Mouse (Mus musculus) right cerebral cortex, postnatal 14 days (tissue): ENCODE measurements around the gene Mab21l3.
"Not testable (repeated sequence)": the region's sequence is repeated elsewhere in the genome, so short reads cannot be mapped to it uniquely, and the experiment has no call there.

Experiments
- DNase-seq: peaks from one replicate; pipeline ENCODE4 v3.0.0; 2022

The Mab21l3 gene

DNA sequence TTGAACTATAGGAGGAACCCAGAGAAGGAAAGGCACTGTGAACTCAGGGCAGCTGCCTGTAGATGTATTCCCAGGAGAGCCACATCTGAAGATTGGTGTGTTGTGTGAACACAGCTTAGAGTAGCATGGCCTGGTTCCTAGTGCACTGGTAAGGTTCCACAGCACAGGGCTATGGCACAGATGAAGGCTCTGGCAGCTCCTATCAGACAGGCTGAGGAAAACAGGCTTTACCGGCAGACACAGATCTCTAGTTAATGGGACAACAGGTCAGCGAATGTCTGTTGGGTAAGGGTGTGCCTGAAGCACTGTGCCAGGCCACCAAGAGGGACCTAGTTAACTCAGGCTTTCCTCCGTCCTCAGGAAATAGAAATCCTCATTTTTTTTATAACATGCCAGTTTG, 11.8 kb downstream of the Mab21l3 start:
- no peak for DNase-seq

DNA sequence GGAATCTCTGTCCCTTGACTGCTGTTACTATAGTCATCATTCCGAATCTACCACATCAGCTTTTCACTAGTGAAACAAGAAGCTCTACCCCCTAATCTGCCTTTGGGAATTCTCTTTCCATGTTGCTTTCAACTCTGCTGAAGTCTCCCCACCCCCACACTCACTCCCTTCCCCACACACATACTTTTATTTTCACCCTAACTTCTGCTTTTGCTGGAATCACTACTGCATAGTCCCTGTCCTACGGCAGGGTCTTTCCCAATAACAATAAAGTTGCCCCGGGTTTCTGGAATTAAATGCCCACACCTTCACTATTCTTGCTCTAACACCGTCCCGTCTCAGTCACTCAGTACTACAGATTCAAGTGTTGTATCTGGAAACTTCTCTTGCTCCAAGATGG, 12.2 kb downstream of the Mab21l3 start:
- no peak for DNase-seq

DNA sequence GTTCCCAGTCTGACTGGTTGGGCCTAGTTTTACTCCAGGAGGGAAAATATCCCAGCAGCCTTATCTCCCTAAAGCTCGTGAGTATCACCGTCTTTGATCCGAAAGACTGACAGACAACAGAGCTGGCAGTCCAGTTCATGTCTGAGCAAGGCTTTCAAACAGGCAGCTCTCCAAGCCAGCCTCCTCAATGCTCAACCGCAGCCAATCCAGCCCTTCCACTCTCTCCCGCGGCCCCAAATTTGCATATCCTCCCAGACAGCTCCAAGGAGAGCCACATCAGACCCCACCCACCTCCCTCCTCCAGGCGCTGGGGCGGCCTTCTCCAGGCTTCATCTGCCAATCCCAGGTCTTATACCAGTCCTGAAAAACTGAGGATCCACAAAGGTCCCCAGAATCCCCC, 12.7 kb downstream of the Mab21l3 start:
- DNase-seq, result peak; percentile 59

DNA sequence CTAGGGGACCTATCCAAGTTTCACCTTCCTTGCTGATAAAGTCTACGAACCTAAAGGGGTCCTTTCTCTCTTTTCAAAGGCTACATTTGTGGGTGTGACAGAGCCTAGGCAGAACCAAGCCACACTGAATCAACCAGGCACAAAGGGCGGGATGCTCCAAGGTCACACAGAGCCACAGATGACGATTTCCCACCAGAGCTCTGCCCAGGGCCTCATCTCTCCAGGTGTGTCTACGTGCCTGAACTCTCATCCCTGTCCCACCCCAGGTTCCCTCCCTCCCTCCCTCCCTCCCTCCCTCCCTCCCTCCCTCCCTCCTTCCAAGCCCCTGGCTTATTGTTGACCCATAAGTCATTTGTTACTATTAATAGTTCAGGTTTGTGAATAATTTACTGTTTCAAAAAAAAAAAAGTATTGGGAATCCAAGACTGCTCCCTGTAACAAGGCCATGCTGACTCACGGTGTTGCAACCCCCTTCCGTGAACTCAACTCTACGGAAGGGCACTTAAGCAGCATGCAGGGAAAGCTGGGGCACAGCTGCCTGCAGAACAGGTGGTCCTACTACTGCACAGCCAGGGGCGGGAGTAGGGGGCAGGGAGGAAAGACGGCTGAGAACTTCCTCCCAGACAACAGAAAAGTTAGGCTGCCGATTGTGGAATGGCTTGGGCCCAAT, 17.4 kb downstream of the Mab21l3 start:
- no peak for DNase-seq

DNA sequence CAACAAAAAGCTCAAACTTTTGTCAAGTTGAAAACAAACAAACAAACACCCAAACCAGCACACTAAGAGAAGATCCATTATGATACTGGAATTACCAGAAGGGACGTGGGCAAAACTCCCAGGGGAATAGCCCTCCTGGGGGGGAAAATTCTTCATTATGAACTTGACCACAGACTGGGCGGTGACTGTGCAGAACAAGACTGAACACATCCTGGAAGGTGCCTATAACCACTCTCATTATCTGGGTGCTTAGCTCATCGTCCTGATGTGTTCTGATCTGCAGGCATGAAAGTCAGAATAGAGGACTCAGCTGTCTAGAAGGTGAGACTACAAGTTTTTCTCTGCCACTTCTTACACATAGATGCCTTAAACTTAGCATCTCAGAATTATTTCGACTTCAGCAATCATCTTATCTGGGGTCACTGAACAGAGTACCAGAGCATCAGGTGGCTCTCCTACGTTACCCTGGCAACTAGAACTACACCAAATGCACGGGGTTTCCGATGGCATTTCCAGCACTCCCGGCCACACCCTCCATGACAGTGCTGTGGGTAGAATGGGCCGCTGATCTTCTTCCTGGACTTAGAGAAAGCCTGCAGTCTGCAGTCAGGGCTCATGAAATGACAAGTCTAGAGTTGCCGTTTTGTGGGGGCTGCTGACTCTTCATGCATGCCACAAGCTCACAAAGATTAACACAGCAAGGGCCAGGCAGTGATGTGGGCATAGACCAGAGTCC, 18.7 kb downstream of the Mab21l3 start:
- DNase-seq, result no peak

DNA sequence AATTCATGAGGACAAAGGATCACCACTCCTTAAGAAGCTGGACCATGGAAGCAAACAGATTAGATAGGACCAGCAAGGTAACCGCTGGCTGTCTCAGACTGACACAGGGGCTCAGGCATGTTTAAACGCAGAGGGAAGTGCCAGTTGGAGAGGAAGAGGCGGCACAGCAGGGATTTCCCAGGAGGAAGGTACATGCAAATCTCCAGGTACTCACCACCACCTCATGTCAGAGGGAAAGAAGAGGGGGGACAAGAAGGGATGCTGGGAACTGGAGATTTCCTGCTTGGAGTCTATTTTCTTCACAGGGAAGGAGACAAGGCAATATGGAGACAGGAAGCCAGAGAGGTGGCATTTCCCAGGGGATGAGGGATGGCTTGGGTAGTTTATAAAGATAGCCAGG, 20.2 kb downstream of the Mab21l3 start:
- no peak for DNase-seq

DNA sequence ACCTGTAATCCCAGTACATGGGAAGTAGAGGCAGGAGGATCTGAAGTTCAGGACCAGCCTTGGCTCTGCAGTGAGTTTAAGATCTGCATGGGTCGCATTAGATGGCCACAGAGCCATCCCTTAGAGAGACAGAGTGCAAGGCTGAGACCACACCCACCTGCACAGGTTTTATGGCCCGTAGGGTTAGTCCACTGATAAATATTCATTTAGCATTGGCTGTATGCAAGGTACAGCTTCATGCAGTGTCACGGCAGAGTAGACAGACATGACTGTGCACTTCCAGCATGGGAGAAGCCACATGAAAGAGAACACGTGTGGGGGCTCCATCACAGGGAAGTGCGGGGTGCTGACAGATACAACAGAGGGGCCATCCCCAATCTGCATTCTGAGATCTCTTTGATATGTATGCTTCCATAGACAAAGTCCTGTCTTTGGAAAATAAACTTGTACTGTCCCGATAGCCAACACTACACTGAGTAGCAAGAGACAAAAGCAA, 21.5 kb downstream of the Mab21l3 start:
- DNase-seq, result no peak

DNA sequence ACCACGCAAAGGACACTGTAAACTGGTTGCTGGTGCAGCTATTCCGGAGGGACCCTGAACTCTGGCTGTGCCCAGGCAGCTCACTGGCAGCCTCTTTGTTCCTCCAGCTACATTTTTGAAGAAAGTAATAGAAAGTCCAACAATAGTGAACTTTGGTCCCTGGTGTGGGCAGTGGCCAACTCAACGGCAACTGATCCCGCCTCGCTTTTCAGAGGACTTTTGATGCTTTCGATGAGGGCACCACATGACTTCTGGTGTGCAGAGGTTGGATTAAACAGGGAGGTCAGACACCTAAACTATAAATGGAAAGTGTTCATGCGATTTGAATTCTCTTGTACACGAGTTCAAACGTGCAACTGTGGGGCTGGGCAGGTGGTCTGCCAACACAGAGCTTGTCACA, 24.4 kb downstream of the Mab21l3 start:
- DNase-seq, result no peak

DNA sequence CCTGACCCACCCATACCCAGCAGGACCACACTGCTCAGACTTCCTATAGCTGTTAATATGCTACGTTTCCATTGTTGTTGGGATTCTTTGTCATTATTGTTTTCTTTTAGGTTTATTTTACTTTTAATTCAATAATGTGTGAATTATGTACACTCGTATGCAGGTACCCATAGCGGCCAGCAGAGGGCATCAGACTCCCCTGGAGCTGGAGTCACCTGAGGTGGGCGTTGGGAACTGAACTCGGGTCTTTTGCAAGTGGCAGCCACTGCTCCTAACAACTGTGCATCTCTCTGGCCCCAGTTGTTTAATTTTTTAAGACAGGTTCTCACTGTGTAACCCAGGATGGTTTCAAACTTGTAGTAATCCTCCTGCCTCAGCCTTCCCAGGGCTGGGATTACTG, 26.7 kb downstream of the Mab21l3 start:
- DNase-seq, result no peak

DNA sequence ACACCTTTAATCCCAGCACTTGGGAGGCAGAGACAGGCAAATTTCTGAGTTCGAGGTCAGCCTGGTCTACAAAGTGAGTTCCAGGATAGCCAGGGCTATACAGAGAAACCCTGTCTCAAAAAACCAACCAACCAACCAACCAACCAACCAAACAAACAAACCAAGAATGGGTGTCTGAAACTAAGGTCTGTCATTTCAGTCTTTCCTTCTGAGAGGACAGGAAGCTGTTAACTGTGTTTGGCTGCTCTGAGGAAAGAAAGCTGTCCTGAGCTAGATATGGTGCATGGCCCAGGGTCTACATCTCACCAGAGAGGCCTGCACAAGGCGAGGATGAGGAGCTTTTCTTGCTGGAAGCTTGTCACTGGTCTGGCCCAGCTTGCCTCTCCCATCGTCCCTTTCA, 28.1 kb downstream of the Mab21l3 start:
- DNase-seq, result not testable (repeated sequence)

DNA sequence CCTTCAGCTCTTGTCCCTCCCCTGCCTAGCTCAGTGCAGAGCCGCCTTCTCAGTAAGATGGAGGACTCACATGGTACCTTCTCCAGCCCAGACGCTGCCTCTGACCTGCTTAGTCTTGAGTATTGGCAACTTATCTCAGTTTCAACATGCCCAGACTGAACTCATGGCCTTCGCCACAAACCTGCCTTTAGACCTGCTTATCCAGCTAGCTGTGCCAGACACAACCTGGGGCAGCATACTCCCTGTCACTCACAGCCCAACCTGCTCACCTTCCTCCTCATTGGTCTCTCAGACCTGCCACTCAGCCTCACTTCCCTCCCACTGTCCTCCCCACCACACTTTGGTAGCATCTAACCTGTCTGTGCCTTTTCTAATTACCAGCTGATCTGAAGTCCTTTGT, 32.8 kb downstream of the Mab21l3 start:
- no peak for DNase-seq

DNA sequence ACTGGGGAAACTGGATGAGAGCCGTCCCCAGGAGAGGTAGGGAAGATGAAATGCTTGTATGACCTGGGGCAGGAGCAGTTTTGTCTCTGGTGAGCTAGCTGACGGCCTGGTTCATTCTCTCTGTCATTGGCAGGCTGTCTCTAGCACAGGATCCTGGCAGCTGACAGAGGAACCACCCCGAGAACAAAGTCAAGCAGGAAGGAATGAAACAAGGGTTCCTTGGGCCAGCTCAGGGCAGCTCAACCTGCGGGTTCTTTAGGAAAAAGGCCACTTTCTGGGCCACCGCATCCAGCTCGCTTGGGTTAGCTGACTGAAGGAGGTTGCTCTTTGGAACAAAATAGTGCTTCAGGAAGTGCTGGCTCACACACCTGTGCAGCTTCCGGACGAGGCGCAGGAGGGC, 34.0 kb downstream of the Mab21l3 start:
- DNase-seq, result no peak

DNA sequence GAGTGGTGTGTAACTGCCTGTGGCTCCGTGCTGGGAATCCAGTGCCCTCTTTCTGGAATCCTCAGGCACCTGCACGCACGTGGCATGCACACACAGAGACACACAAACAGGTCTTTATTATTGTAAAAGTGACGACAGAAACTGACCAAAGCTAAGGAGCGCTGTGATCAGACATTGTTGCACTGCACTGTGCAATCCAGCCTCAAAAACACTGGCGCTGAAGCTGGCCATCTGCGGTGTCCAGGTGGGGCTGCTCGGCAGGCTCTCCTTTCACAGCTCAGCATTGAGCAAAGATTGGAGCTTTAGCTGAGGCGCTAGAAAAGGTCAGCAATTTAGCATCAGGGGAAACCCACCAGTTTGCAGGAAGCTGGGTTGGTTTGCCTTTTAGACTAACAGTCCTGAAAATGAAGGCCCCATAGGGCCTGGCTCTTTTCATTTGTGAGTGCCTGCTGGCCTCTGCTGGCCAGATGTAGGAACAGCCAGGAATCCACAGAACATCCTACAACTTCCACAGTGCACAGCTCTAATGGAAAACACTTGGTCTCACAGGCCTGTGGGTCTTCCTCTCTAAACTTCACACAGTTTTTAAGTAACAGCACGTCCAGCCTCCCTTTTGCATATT, 36.3 kb downstream of the Mab21l3 start:
- DNase-seq, result peak; percentile 67

DNA sequence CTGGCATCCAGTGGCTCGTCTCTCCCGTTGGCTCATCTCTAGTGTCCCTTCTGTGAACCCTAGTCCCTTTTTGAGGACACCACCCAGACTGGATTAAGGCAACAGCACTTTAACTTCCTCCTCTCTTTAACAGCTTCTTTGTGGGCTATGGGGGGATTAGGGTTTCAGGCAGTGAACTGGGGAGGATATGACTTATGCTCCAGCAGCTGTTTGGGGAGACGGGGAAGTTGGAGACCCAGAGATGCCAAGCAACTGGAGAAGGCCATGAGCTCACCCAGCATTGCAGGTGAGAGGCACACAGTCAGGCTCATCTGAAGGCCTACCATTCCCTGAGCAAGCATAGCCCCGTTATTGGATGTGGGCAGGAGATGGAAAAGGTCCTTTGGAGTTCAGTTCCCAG, 36.8 kb downstream of the Mab21l3 start:
- no peak for DNase-seq

DNA sequence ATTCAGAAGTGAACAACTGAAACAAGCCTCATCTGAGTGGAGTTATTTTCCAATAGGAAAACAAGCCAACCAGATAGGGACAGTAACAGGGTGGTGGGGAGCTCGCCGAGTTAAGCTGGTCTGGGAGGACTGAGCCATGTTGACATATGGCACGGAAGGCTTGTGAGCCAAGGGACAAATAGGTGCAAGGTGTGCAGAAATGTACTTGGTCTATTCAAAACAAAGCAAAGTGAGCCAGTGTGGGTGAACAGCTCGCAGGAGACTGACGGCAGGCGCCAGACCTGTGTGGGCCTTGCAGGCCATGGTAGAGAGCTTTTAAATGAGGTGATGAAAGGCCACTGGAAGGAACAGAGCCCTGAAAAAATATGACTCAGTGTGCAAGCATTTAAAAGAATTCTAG, 41.1 kb downstream of the Mab21l3 start:
- DNase-seq, result no peak

DNA sequence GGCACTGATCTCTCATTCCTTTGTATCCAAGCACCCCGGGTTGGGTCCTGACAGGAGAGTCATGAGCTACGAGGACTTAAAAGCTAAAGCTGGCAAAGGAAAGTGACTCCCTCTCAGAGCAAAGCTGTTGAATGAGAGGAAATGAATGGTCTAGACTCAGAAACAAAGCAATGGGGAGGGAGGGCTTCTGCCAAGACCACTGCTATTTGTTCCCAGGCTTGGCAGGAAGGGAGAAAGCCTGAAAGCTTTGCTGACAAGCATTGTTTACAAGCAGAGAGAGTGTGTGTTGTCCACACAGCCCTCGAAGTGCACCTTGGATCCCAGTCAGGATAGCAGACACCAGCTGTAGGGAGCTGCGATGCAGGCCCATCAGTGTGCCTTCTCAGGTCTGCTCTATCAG, 41.8 kb downstream of the Mab21l3 start:
- DNase-seq, result no peak

DNA sequence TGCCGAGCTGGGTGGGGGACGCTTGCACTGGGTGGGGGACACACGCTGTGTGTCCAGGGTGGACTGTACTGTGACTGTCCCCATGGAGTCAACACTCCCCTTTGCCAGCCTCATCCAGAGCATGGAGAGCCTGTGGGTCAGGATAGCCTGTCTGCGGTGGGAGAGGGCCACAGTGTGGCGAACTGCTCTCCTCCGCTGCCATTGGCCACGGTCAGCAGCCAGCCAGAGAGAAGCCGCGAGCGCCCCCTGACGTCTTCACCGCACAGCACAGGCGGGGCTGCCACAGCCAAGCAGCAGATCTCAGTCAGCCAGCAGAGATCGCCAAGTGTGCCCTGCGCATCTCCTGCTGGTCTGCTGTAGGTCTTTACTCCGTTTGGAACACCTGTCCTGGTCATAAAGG, 42.6 kb downstream of the Mab21l3 start:
- DNase-seq, result peak; percentile 91

DNA sequence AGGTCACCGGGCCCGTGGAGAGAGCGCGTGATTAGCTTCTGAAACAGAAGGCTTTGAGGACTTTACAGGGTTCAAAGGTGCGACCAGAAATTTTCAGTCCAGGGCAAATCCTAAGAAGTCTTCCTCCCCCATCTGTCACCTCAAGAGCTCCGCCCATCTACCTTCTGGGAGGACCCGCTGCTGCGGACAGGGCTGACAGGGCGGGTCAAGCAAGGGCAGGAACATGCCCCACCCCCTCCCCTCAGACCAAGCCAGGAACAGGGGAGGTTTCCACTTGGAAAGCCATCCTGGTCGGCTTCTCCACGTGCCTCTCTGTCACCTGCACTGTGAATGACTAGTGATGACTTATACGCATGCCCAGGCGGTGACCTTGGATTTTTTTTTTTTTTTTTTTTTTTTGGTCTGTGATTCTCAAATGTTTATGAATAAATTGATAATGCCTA, 43.2 kb downstream of the Mab21l3 start:
- DNase-seq, result no peak

DNA sequence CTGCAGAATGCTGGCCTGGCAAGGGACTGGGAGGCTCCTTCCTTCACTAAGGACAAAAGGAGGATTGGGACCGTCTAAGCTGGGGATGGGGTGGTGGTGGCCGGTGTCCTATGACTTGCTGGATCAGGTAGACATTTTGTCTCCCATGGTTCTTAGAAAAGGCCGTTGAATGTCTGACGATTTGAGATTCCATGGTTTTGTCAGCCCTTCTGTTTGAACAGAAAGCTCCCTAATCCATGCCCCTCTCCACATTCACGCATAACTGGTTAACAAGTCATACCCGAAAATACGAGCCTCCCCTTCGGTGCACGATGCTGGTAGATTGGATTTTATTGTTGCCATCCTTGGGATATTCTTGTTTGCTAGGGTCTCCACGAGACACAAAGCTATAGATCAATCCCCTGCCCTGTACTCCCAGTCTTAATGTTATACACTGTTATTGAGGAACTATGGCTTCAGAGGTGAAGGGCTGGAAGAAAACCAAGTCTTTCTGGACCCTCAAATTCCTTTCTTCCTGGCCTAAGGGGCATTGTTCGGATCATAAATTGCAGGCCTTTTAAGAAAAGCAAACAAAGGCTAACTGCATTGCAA, 43.7 kb downstream of the Mab21l3 start:
- no peak for DNase-seq

DNA sequence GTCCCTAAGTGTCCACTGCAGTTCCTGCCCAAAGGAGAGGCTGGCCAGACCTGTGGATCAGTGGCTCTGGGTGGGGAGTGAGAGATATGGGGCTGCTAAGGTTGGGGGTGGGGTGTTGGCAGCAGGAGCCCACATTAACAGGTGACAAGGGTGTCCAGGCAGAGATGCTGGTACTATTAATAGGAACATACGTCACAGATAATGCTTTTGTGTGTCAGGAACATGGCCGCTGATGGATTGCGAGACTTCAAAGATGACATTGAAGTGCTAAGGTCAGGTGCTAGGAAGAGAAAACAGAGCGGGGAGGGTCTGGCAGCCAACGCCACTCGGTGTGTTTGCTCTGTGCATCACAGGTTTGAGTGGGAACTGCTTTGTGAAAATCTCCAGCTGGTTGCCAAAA, 44.4 kb downstream of the Mab21l3 start:
- no peak for DNase-seq

DNA sequence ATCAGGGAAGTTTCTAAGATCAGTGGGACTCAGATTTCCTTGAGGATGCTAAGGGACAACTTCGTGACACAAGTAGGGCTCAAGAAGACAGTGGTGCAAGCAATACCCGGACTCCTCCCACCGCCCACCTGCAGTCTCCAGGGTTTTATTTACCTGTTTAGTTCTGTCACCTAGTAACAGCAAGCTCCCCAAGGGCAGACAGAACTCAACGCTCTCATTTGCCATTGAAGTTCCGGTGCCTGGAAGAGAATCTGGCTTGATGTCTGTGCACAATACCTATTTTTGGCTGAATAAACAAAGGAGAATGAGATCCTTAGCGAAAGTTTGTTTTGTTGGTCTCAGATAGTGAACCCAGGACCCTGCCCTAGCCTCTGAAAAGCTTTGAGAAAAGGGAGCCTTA, 45.0 kb downstream of the Mab21l3 start:
- DNase-seq, result no peak

DNA sequence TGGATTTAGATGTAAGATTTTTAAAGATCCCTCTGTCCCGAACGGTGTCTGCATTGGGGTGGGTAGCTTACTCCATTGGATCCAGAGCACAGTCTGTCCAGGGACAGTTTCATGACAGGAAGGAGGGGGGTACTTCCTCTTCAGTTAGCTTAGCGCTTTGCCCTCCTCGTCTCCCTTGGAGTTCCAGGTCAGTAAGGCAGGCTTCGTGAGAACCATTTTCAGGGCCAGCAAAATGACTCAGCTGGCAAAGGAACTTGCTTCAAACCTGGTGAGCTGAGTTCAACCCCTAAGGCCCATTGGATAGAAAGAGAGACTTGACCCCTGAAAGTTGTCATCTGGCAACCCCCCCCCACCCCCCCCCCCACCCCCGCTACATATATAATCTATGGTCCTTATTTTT, 46.0 kb downstream of the Mab21l3 start:
- no peak for DNase-seq

DNA sequence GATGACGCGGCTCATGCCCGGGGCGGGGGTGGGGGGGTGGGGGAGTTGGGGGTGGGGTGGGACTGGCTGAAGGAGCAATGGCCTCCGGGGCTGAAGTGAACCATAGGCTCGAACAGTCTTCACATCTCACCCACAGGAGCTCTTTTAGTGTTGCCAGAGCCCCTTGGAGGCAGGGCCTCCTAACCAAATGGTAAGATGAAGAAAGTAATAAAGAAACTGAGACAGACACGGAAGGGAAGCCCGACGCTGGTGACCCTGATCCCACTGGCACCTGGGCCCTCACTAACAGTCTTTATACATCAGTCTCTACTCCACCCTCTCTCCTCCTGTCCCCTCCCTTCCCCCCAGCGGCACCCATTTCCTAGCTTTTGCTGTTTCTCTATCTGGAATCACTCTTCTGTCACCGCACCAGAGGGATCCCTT, 48.2 kb downstream of the Mab21l3 start:
- no peak for DNase-seq
